Mouse (Mus musculus) kidney, adult 9 months (tissue): ENCODE measurements around the gene P2ry12.

Experiments
- DNase-seq: peaks from one replicate; pipeline ENCODE4 v3.0.0; 2022

P2ry12 gene

DNA sequence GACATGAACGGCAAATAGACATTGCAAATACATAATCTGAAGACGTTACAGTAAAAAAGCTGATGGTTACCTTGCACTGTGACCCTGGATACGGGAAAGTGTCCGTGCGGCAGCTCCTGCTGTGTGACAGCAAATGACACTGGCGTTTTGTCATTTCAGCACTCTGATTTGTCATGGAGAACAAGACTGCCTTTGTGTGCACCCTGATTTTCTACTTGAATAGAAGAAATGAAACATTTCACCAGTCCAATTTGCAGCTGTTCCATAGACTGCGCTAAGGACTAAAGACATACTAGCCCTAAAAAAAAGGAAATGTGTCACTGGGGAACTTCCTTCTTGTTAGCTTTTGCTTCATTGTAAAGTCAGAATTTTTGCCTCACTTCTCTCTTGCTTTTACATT, at the start of gene P2ry12:
TSS of gene P2ry12 (minus strand) at position 168 of the 400 bp plus-strand sequence.
- DNase-seq: no peak

DNA sequence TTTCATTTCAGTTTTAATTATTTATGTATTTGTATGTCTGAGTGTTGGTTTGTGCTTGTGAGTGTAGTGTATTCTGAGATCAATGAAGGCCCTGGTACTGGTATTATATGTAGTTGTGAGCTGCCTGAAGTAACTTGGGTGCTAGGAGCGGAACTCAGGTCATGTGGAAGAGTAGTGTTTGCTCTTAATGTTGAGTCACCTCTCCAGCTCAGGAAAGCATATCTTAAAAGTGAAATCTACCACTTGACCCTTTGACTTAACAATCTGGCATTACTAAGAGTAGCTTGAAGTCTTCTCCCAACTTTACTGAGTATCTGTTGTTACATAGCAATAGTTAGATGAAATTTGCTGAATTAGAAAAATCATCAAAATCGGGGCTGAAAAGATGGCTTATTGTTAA, 42.8 kb upstream of the P2ry12 start:
- no peak for DNase-seq

DNA sequence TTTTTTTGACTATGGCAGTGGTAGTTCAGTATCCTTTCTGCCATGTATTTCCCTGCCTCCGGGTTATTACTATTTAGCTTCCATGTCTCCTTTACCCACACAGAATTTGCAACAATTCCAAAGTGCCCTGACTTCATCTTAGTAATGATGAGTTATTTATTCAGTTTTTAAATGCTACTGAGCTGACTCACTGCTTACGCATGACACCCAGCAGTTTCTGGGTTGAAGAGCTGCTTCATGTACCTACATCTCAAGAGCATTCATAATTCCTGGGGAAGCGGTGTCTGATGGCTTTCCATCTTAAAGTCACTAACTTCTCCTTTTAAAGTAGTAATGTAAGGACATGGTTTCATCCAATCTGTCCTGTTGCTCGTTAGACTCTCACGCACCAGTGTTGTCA, 42.3 kb upstream of the P2ry12 start:
- DNase-seq: no peak

- no peak for DNase-seq
Observed at GRCm38 (mm10) chr3:59297653-59298052, 35.0 kb upstream of the P2ry12 start.

- DNase-seq: no peak
Observed at GRCm38 (mm10) chr3:59296563-59297130, 34.0 kb upstream of the P2ry12 start.

DNA sequence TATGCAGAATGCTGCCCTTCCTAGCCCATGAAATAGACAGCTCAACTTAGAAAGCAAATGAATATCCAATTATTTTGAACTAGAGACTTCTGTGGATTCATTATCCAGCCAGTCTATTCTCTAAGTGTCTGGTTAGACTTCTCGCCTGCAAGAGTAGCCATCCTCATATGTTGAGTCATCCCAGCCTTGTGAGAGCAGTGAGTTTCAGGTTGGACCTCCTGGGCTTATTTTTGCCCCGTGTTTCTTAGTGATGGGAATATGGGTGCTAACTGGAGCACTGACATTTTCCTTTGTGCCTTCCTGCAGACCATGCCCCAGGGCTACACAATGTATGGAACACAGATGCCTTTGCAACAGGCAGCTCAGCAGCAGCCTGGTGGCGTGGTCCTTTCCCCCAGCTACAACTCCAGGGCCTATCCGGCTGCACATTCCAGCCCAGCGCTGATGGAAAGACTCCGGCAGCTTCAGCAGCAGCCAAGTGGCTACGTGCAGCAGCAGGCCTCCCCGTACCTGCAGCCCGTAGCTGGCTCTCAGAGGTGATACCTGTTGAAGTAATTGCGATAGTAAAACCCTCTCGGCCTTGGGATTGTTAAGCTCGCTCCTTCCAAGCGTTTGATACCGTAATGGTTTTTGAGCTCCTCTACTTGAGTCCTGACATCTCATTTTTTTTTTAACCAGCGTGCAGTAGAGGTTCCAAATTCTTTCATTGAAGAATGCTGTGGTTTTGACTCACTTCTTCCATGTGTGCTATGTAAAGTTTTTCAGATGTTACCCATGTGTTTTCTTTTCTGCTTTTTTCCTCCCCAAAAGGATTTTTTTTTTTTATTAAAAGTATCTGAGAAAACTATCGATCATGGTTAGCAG, 33.3 kb upstream of the P2ry12 start:
- DNase-seq: no peak

GRCm38 (mm10) chr3:59293437-59294199, 30.9 kb upstream of the P2ry12 start:
- no peak for DNase-seq

GRCm38 (mm10) chr3:59290551-59290950, 27.9 kb upstream of the P2ry12 start:
- no peak for DNase-seq

DNA sequence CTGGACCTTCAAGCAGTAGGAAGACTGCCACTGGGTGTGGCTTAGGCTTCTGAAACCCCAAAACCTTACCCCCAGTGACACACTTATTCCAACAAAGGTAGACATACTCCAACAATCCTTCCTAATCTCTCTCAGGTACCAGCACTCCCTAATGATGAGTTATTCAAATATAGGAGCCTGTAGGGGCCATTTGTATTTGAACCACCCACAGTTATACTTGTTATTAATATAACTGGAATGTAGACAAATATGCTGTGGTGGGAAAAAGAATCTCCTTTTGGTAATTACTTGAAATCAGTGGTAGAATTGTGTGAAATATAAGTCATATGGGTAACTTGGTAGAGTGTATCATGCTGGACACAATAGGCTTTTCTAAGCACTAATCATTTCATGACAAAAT, 15.9 kb upstream of the P2ry12 start:
- DNase-seq: no peak

DNA sequence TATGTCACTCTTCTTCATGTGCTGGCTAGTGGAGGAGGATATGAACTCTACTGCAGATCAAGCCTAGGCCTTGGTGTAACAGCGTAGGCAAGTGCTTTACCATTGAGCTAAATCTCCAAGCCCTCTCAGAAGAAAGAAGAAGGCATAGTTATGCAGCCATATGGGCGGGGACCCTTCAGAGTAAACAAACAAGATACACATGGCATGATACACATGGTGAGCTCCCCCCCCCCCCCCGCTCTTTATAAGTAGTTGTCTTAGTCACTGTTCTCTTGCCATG, 15.5 kb upstream of the P2ry12 start:
- no peak for DNase-seq

DNA sequence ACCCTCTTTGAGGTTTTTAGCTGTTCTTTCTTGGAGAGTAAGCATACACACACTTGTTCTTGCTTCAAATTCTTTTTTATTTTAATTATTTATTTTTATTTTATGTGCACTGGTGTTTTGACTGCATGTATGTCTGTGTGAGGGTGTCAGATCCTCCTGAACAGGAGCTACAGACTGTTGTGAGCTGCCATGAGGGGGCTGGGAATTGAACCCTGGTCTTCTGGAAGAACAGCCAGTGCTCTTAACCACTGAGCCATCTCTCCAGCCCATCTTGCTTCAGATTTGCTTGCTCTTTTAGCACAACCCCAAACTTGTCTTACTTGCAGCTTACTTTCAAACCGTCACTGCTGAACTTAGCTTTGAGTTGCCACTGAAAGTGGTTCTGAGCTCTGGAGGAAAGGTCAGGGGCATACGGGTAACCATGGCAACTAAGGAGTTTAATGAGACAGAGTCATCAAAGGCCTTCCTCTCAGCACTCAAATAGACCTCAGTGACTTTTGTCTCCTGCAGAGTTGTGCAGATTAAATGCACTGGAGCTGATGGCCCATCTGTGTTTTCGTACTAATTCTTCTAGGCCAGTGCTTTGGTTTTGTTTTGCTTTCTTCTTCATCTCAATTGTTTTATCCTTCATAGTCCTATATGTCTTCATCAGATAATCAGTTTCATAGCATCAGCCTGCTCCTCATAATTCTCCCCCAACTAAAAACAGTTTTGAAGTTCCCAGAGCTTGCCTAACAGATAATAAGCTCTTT, 15.0 kb upstream of the P2ry12 start:
- no peak for DNase-seq

DNA sequence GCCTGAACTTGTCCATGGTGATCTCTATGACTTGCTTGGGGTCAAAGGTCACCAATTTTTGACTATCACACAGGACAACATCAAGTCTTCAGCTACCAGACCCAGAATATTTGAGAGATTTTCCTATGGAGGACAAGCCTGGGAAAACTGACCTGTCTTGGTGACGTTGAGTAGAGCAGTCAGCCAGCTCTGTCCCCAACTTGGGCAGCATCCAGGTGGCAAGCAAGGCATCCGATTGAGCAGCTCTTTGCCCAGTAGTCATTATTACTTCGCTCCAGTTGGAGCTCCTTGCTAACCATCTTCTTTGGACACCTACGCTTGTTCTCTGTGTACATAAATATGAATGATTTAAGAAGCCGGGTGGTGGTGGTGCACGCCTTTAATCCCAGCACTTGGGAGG, 8.1 kb upstream of the P2ry12 start:
- no peak for DNase-seq

- no peak for DNase-seq
Observed at GRCm38 (mm10) chr3:59263988-59264387, 1.3 kb upstream of the P2ry12 start.

- DNase-seq: no peak
Observed at GRCm38 (mm10) chr3:59263417-59263816, 746 bp upstream of the P2ry12 start.

DNA sequence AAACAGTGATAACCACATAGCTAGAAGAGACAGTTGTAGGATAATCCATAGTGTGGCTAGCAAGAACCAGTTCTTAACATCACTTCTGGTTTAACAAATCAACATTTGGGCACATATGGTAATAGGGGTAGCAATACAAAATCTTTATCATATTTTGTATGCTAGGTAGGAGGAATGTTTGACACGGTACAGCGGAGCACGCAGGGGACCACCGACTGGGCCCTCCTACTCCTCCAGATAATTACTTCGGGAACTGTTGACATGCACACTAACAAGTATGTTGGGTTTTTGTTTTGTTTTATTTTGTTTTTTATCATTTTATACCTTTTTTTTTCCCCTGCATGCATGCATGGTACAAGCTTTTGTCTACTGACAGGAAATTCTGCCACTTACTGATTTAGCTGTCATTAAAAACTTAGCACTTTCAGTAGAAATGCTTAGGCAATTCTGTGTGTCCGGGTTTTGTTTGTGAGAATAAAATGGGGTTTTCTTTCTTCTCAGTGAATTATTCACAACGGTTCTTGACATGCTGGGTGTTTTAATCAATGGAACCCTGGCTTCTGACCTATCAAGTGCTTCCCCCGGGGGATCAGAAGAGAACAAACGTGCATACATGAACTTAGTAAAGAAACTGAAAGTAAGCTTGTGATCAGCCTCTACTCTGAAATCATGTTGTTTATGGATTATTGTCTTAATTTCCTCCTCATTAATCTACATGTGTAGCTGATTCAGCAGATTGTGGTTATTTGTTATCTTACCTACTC, 780 bp downstream of the P2ry12 start:
- DNase-seq: no peak

GRCm38 (mm10) chr3:59260745-59261144, 1.9 kb downstream of the P2ry12 start:
- no peak for DNase-seq

DNA sequence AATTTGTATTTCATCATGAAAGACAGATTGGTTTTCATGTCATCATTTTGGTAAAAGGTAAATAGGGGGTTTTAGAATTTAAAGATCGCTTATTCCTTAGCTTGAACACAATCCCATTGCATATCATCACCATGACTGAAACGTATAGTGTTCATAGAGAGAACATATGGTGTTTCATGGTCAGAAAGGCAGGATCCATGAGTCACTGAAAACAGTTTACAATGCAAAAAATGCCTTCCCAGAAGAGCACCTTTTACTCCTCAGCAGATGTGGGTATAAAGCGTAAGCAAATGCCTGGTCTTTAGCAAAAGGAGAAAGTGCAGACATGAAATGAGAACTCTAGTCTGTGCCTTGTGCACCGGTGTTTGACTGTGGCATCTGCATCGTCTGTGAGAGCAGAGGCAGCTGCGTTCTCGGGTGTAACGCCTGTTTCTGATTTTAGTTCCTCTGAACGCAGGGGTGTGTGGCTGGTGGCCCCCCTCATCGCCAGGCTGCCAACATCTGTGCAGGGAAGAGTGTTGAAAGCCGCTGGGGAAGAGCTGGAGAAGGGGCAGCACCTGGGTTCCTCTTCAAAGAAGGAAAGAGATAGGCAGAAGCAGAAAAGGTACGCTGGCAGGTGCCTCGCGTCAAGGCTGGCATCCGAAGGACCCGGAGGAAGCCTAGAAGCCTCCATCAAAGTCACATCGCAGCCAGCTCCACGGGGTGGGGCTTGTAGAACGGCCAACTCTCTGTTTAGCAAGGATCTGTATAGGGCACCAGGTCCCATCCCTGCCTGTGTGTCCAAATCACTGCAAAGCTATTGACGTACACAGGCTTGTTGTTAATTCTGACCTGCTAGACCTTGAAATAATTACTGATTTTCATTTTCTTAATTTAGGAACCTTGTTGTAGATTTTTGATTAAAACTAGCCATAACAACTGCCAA, 4.7 kb downstream of the P2ry12 start:
- no peak for DNase-seq

GRCm38 (mm10) chr3:59250454-59250853, 12.2 kb downstream of the P2ry12 start:
- no peak for DNase-seq

DNA sequence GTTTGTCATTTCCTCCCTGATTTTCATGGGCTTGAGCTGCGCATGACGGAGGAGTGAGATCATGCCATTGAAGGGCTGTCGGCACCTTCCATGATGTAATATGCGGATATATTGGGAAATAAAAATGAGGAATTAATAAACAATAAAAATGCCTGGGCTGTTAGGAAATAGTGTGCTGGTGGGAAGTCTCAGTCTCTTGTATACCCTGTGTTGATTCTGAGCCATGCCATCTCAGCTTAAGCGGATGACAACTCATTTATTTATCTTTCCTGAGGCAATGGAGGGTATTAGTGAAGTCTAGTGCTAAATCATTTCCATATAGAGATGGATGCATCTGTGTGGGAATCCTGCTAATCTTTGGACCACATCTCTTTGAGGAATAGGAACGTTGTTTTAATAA, 14.6 kb downstream of the P2ry12 start:
- DNase-seq: no peak

DNA sequence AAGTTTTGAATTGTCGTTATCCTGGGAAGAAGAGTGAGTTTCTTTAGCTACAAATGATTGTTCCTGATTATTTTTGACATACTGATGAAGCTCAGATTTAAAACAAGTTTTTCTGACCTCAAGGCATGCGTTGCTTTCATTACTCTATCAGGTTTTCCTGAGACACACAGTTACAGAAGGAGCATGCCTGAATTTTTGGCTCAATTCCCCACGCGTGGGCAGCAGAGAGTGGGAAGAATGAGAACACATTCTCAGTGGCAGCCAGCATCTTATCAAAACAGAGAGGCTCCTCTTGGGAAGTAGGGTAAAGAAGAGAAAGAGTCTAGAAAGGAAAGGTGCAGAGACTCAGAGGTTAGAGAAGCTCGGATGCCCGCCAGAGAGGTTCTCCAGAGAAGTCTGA, 19.3 kb downstream of the P2ry12 start:
- no peak for DNase-seq

- no peak for DNase-seq
Observed at GRCm38 (mm10) chr3:59234878-59235277, 27.8 kb downstream of the P2ry12 start.

- DNase-seq: no peak
Observed at GRCm38 (mm10) chr3:59230912-59231311, 31.8 kb downstream of the P2ry12 start.
